Mouse (Mus musculus): ENCODE measurements at regions not wholly inside any gene's neighbourhood (a gene's known extent, or its start where the extent isn't known, plus 50 kb on each side); places are given as distances from the start of the nearest gene placed in this dataset.

GRCm38 (mm10) chr9:113208181-113208580 is 499.9 kb downstream of the Pdcd6ip start:
- DNase-seq, result no peak

GRCm38 (mm10) chr9:113199241-113199640 is 508.8 kb downstream of the Pdcd6ip start:
- DNase-seq, result no peak
- intact Hi-C loops (cut with DNase I), result no loop called here

More at GRCm38 (mm10) chr9:113208181-113208580, 499.9 kb downstream of the Pdcd6ip start:
- intact Hi-C loops (cut with DNase I), result no loop called here

GRCm38 (mm10) chr9:113195556-113195955 is 512.5 kb downstream of the Pdcd6ip start:
- intact Hi-C loops (cut with DNase I), result no loop called here
- DNase-seq, result no peak

- DNase-seq, result no peak
- intact Hi-C loops (cut with DNase I), result no loop called here
These were observed 515.3 kb downstream of the Pdcd6ip start for GRCm38 (mm10) chr9:113192773-113193172.

- intact Hi-C loops (cut with DNase I), result no loop called here
- no peak for DNase-seq
These were observed 516.9 kb downstream of the Pdcd6ip start for GRCm38 (mm10) chr9:113191163-113191562.

GRCm38 (mm10) chr9:113181182-113181581 is 526.9 kb downstream of the Pdcd6ip start:
- intact Hi-C loops (cut with DNase I), result no loop called here
- DNase-seq, result no peak

GRCm38 (mm10) chr9:113177918-113178235 is 530.2 kb downstream of the Pdcd6ip start:
- DNase-seq, result no peak
- intact Hi-C loops (cut with DNase I), result no loop called here

GRCm38 (mm10) chr9:113177181-113177917 is 530.7 kb downstream of the Pdcd6ip start:
- DNase-seq, result no peak
- intact Hi-C loops (cut with DNase I), result no loop called here

GRCm38 (mm10) chr9:113171767-113172405 is 536.2 kb downstream of the Pdcd6ip start:
- intact Hi-C loops (cut with DNase I), result no loop called here
- no peak for DNase-seq

DNA sequence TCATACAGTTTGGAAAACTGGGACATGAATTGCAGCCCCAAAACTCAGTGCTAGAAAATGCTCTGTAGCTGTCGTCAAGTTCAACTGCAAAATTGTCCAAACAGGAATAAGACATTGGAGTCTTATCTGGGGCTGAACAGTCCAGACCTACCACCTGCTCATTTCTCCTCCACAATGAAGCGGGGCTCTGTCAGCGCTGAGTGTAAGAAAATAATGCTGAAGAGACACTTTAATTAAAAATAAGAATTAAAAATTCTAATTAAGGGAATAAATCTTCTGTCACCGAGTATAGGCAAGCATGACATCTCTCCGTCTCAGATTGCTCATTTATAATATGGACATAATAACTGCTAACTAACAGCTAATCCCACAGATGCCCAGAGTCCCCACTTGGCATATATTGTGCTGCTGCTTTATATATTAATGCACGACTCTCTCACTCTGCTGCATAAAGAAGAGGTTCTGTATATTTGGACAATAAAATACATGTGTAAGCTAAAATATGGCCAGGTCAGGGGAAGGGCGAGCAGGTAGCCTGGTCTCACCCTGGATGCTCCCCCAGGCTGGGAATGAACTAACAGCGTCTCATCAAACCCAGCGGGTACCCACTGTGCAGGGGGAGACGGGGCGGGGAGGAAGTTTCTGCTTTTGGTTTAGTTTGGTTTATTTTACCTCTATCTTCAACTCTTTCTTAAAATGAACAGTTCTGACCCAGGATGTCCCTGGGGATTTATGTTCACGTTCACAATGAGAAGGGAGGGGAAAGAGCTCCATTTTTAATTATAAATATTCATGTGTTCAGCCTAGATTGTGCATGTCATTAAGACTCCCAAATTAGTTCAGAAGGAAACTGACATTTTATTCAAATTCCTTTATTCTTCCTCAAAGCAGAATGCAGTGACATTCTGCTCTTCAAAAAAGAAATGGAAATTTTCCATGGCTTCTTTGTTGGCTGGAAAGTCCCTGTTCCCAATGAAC is 544.9 kb downstream of the Pdcd6ip start:
- intact Hi-C loops (cut with DNase I), result no loop called here
- no peak for DNase-seq

- intact Hi-C loops (cut with DNase I), result no loop called here
- no peak for DNase-seq
These were observed 548.0 kb downstream of the Pdcd6ip start for GRCm38 (mm10) chr9:113160011-113160410.

GRCm38 (mm10) chr9:113158080-113158479 is 550.0 kb downstream of the Pdcd6ip start:
- DNase-seq, result no peak
- intact Hi-C loops (cut with DNase I), result no loop called here

- intact Hi-C loops (cut with DNase I), result no loop called here
- DNase-seq, result no peak
These were observed 550.5 kb downstream of the Pdcd6ip start for GRCm38 (mm10) chr9:113157474-113158076.

- no peak for DNase-seq
These were observed 551.4 kb downstream of the Pdcd6ip start for GRCm38 (mm10) chr9:113156707-113157106.

GRCm38 (mm10) chr9:113149084-113149483 is 559.0 kb downstream of the Pdcd6ip start:
- intact Hi-C loops (cut with DNase I), result no loop called here
- DNase-seq, result no peak

More at GRCm38 (mm10) chr9:113156707-113157106, 551.4 kb downstream of the Pdcd6ip start:
- intact Hi-C loops (cut with DNase I), result no loop called here

- intact Hi-C loops (cut with DNase I), result no loop called here
- no peak for DNase-seq
These were observed 561.5 kb downstream of the Pdcd6ip start for GRCm38 (mm10) chr9:113146571-113146970.

GRCm38 (mm10) chr9:113145036-113145435 is 563.0 kb downstream of the Pdcd6ip start:
- no peak for DNase-seq
- intact Hi-C loops (cut with DNase I), result no loop called here

GRCm38 (mm10) chr9:113134611-113135010 is 573.4 kb downstream of the Pdcd6ip start:
- no peak for DNase-seq
- intact Hi-C loops (cut with DNase I), result no loop called here

DNA sequence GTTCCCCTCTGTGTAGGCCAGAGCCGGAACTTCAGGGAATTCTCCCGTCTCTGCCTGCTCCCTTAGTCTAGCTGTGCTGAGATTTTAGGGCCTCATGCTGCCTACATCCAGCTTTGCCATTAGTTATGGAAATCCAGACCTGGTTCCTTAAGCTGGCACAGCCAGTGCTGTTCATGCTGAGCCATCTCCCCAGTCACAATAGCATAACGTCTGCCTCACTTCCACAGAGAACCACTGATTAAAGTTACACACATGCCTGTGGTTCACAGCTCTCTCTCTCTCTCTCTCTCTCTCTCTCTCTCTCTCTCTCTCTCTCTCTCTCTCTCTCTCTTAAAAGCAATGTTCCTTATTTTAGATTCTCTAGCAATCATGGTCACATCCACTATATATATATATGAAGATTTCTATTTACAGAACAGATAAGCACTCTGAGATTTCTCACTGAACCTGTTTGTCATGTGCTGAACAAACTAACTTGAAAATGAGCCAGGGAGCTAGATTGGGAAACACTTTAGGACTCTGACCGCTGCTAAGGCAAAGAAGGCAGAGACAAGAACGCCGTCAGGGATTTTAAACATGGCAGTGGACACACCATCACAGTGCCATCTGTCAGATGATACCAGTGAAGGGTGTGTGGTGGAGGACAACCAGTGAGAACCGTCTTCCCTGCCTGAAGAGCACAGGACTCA is 584.9 kb downstream of the Pdcd6ip start:
- intact Hi-C loops (cut with DNase I), result no loop called here
- no peak for DNase-seq

DNA sequence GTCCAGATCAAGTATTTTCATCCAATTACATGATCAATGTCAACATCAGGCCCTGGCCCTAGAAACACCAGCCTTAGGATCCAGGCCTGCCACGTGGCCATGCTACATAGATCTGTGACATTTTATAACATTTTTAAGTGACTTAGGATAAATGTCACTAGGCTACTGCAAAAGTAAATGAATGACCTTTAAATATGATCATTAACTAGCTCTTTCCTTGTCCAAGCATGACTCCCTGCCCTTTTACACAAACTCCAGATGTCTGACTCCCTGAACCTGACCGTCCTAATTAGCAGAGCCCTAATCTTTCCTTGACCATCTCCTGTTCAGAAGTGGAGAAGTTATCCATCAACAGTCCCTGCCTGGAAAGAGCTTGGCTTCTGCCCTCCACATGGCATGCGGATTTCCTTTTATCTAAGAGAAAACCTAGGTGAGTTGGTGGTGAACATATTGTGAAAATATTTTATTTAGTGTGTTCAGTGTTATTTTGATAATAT is 585.8 kb downstream of the Pdcd6ip start:
- intact Hi-C loops (cut with DNase I), result no loop called here
- DNase-seq, result no peak

All from gastrocnemius, postnatal 36 days (tissue).